Mouse (Mus musculus) liver, embryonic 14.5 days (tissue): ENCODE data around the gene Olfr91. TPM values are rescaled to one million over a fixed set of nuclear protein-coding genes. Genes with fewer than 3 reads are reported as not detected.

Source experiments
- ATAC-seq: fragments of 200-750 bp; cut with Nextera tagmentation; 2 replicates; pipeline ENCODE4 v1.8.0; 2017; ENCODE audit warnings: moderate number of reproducible peaks, mild to moderate bottlenecking, moderate library complexity; ENCODE audit not compliant: insufficient read depth
- DNase-seq, 3 experiments: peaks; one replicate each; pipeline ENCODE4 v3.0.0-alpha.2; 2012 to 2013; ENCODE audit warnings: low read depth in 3 of 3, low spot score in 3 of 3
- H3K27ac ChIP-seq: fragments of 300-500 bp; sonication (generic); 2 replicates; pipeline ENCODE4 v1.5.1; 2014; ENCODE audit warnings: moderate library complexity, mild to moderate bottlenecking, control low read depth, inconsistent platforms
- H3K27me3 ChIP-seq: fragments of 300-500 bp; sonication (generic); 2 replicates; pipeline ENCODE4 v1.6.1; 2014; ENCODE audit warnings: mild to moderate bottlenecking, low read length, moderate library complexity; ENCODE audit not compliant: control insufficient read depth, insufficient read depth
- H3K36me3 ChIP-seq: fragments of 300-500 bp; sonication (generic); replicated peaks from 2 replicates; pipeline ENCODE4 v1.6.1; 2014; ENCODE audit warnings: low read depth; ENCODE audit not compliant: control insufficient read depth, insufficient read depth
- H3K4me1 ChIP-seq, 2 experiments: fragments of 200-500 bp in 1 of 2; fragments of 300-500 bp in 1 of 2; sonication (generic) in 1 of 2; replicated peaks; 2 replicates each; pipeline ENCODE4 v1.6.1; 2012 to 2014; ENCODE audit warnings: antibody characterized with exemption in 1 of 2, inconsistent platforms in 1 of 2, low read length in 1 of 2; ENCODE audit not compliant: control insufficient read depth in 2 of 2, insufficient read depth in 2 of 2
- H3K4me2 ChIP-seq: fragments of 300-500 bp; sonication (generic); 2 replicates; pipeline ENCODE4 v1.6.1; 2014; ENCODE audit warnings: low read depth, mild to moderate bottlenecking, control low read depth, moderate library complexity
- H3K4me3 ChIP-seq, 2 experiments: fragments of 200-500 bp in 1 of 2; fragments of 300-500 bp in 1 of 2; sonication (generic) in 1 of 2; 2 replicates each; pipeline ENCODE4 v1.5.1; 2012 to 2014; ENCODE audit warnings: low read depth in 2 of 2, low read length in 2 of 2, mild to moderate bottlenecking in 2 of 2, control low read depth in 1 of 2, inconsistent platforms in 1 of 2, moderate library complexity in 1 of 2; ENCODE audit not compliant: insufficient read depth in 1 of 2
- H3K9ac ChIP-seq: fragments of 300-500 bp; sonication (generic); replicated peaks from 2 replicates; pipeline ENCODE4 v1.6.1; 2014; ENCODE audit warnings: mild to moderate bottlenecking, control low read depth, moderate library complexity
- H3K9me3 ChIP-seq: fragments of 300-500 bp; sonication (generic); 2 replicates; pipeline ENCODE4 v1.6.1; 2016; ENCODE audit warnings: low read length, mixed read lengths; ENCODE audit not compliant: control insufficient read depth
- CTCF ChIP-seq: IDR thresholded peaks from 2 replicates; pipeline ENCODE4 v1.5.1; 2016; ENCODE audit warnings: antibody characterized with exemption, low read depth, control low read depth
- EP300 ChIP-seq: IDR thresholded peaks from 2 replicates; pipeline ENCODE4 v1.6.1; 2016; ENCODE audit warnings: antibody characterized with exemption, low read depth
- WGBS: fragments of 180-500 bp; shearing (Covaris S2); extraction: QIAGEN DNeasy Blood & Tissue Kit; methylation state at CpG from one replicate; pipeline ENCODE4 v1.1.7; 2014; ENCODE audit not compliant: insufficient replicate concordance; 5-methylcytosine and 5-hydroxymethylcytosine counted together
- polyA plus RNA-seq, 2 experiments: library from polyadenylated mRNA; depleted of rRNA in 1 of 2; stranded (reverse) in 1 of 2; unstranded in 1 of 2; fragments of >200 nt; fragmentation: Nextera tagmentation in 1 of 2; extraction: Ambion mirVana in 1 of 2; gene quantifications; 2 replicates each; pipeline versions ENCODE4 v1.2.1 to v1.2.3; 2012 to 2014

The Olfr91 gene
- polyA plus RNA-seq, 2 experiments, result not detected

DNA sequence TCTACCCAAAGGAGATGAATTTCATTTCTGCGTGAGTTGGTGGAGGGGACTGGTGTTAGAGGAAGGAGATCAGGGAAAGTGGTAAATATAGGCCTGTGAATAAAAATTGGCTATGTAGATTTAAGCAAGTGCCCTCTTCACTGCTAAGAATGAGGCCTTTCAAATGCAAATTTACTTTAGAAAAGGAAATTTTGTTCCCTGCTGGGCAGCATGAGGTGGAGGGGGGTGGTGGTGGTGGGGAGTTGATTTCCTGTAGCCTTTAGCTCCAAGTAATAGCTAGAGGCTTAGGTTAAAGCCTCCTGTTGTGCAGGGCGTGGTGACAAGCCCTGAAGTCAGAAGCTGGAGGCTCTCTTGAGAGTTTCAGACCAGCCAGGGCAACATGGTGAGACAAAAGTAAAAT is 19.1 kb downstream of the Olfr91 start:
- Histone ChIP-seq H3K9me3 (no peaks in the 10 kb centered on the region), H3K4me1 (no peaks in the 10 kb centered on the region), H3K36me3 (no peaks in the 10 kb centered on the region), H3K4me3 (no peak overlapping the region), H3K4me2 (no peak overlapping the region), H3K9ac (no peak overlapping the region), H3K27ac (no peak overlapping the region), H3K27me3 (no peaks in the 10 kb centered on the region)
- ATAC-seq (no peak), DNase-seq (no peak)
- WGBS, result 39% methylated on average over 2 of the region's 2 CpGs
- no peak for TF ChIP-seq EP300
- no peak for TF ChIP-seq CTCF

DNA sequence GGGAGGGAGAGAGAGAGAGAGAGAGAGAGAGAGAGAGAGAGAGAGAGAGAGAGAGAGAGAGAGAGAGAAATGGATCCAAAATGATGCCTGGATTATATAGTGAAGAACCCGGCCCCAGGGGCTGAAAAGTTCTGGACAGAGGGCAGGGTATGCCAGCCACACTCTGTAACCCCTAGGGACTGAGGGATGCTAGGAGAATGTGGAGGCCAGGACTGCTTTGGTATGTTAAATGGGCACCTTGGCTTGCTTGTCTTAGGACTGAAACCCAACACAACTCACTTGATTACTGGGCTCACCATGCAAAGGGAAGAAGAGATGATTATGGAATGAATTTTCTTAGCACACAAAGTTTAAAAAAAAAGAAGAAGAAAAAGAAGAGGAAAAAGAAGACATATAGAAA is 19.9 kb downstream of the Olfr91 start:
- Histone ChIP-seq H3K36me3 (no peaks in the 10 kb centered on the region), H3K27ac (no peak overlapping the region), H3K4me1 (no peaks in the 10 kb centered on the region), H3K4me3 (no peak overlapping the region), H3K9ac (no peak overlapping the region), H3K9me3 (no peaks in the 10 kb centered on the region), H3K27me3 (no peaks in the 10 kb centered on the region), H3K4me2 (no peak overlapping the region)
- DNase-seq (no peak), ATAC-seq (no peak)
- TF ChIP-seq CTCF (no peak), EP300 (no peak)
- WGBS, result 50% methylated on average over 1 of the region's 1 CpGs

DNA sequence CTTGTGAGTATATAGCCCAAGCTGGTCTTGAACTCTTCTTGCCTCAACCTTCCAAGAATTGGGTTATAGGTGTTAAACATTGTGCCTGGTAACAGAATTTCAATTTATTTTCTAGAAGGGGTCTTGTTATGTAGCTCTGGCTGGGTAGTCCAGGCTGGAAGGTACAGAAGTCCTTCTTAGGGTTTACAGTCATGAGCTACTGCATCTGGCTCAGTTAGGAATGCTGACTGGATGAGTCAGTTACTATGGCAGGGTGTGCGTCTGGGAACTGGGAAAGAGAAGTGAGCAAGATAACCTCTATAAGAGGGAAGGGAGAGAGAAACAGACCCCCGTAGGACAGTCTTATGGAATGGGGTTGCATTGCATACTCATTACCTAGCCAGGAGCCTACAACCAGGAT is 22.3 kb downstream of the Olfr91 start:
- no peak overlapping the region for H3K27ac ChIP-seq
- H3K4me2 ChIP-seq, result no peak overlapping the region
- H3K9ac ChIP-seq, result no peak overlapping the region
- 53% methylated on average over 2 of the region's 2 CpGs for WGBS
- H3K4me1 ChIP-seq, result no peaks in the 10 kb centered on the region
- H3K9me3 ChIP-seq, result no peaks in the 10 kb centered on the region
- no peak for ATAC-seq
- TF ChIP-seq EP300 (no peak), CTCF (no peak)
- H3K27me3 ChIP-seq, result no peaks in the 10 kb centered on the region
- no peaks in the 10 kb centered on the region for H3K36me3 ChIP-seq
- DNase-seq, result no peak
- H3K4me3 ChIP-seq, result no peak overlapping the region

- TF ChIP-seq CTCF (no peak), EP300 (no peak)
- whole genome bisulfite sequencing, result 73% methylated on average over 6 of the region's 6 CpGs
- H3K4me2 ChIP-seq, result no peak overlapping the region
- no peaks in the 10 kb centered on the region for H3K36me3 ChIP-seq
- no peaks in the 10 kb centered on the region for H3K4me1 ChIP-seq
- H3K27ac ChIP-seq, result no peak overlapping the region
- DNase-seq, result no peak
- no peaks in the 10 kb centered on the region for H3K9me3 ChIP-seq
- no peak for ATAC-seq
- no peak overlapping the region for H3K4me3 ChIP-seq
- no peak overlapping the region for H3K9ac ChIP-seq
- no peaks in the 10 kb centered on the region for H3K27me3 ChIP-seq
Observed at GRCm38 (mm10) chr17:37075181-37075580, 22.9 kb downstream of the Olfr91 start.

DNA sequence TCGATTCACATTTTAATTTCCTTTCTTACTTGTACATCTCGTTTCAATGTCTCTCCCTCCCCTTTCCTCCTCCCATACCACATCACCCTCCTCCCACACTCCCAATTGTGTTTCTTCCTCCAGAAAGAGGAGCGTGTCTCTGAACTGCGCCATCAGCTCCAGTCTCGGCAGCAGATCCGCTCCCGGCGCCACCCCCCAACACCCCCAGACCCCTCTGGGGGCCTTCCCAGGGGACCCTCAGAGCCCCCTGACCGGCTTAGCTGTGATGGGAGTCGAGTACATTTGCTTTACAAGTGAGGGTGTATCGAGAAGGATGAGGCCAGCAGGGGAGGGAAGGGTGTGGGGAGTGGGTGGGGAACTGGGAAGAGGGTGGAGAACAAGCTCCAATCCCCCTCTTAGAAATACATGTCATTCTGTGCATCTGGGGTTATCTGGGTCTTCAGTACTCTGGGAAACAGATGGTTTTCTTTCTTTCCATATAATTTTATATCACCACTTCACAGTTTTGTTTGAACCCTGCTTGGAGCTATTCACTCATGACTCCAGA is 25.3 kb downstream of the Olfr91 start:
- TF ChIP-seq EP300 (no peak), CTCF (no peak)
- Histone ChIP-seq H3K36me3 (no peaks in the 10 kb centered on the region), H3K4me3 (no peak overlapping the region), H3K27ac (no peak overlapping the region), H3K4me2 (no peak overlapping the region), H3K9me3 (no peaks in the 10 kb centered on the region), H3K9ac (no peak overlapping the region), H3K4me1 (no peaks in the 10 kb centered on the region), H3K27me3 (no peaks in the 10 kb centered on the region)
- ATAC-seq (no peak), DNase-seq (no peak)
- 59% methylated on average over 11 of the region's 11 CpGs for WGBS
